Mouse (Mus musculus): ENCODE measurements at regions not wholly inside any gene's neighbourhood (a gene's known extent, or its start where the extent isn't known, plus 50 kb on each side); places are given as distances from the start of the nearest gene placed in this dataset.

- TF ChIP-seq POLR2A (IDR thresholded peaks at IDR 0.05; ENCODE audit: borderline replicate concordance, control insufficient read depth, low read depth, low read length): no peak
- TF ChIP-seq CTCF (IDR thresholded peaks at IDR 0.05; ENCODE audit: control insufficient read depth, insufficient read depth, low read length): no peak
These were observed 224.8 kb upstream of the Jarid2 start for GRCm38 (mm10) chr13:44504455-44504854.

Measured in bone marrow, adult 2 months (tissue).